In genomic region chr11:105589231-105589876, GRCm38 (mm10) we compare ENCODE assay signal across 8 mouse cellular contexts. TPM values are rescaled to one million over a fixed set of nuclear protein-coding genes. Genes with fewer than 3 reads are reported as not detected.
DNase-seq lines count a peak whose midpoint lies in the region; ATAC-seq lines count a peak whose summit lies in the region.

No protein-coding gene starts in this region.

- peak; percentile 84 for DNase-seq in adipocyte (ENCODE audit: low spot score)
- DNase-seq in gastrocnemius, postnatal 10 days, result peak; percentile 92
- peak; percentile 88 for DNase-seq in induced T-regulatory cell, adult 2 months (ENCODE audit: low read depth)
- peak; percentile 86 to 91 for DNase-seq in left cerebral cortex, adult 8-10 months (ENCODE audit: low spot score in 2 of 2)
- DNase-seq in right cerebral cortex, adult 18-20 months, result peak; percentile 91
- peak; percentile 72 for DNase-seq in urinary bladder, adult 2 months (ENCODE audit: low spot score)

- peak; percentile 84 for ATAC-seq in common myeloid progenitor, adult 5-6 weeks (replicated peaks; ENCODE audit: low read depth, poor library complexity, severe bottlenecking)
- ATAC-seq in megakaryocyte, adult 5-6 weeks (ENCODE audit: poor library complexity, severe bottlenecking), result peak; percentile 79

RNA-seq across cellular contexts. Expression of gene Tanc2, which starts 0.4 kb away (rescaled TPM):
- total RNA-seq in common myeloid progenitor, adult 5-6 weeks (2017), result 1.4 and 2.0 TPM in 2 replicates
- 10 to 100 TPM; 31.7 to 38.8 TPM for total RNA-seq in gastrocnemius, postnatal 10 days (2021)
- total RNA-seq in left cerebral cortex, adult 8-10 months (2022), result 100 to 1,000 TPM; 209 to 233 (median 215) TPM
- total RNA-seq in megakaryocyte, adult 5-6 weeks (2015), result 0.34 and 0.54 TPM in 2 replicates
- 0.16 and 0.22 TPM in 2 replicates for total RNA-seq in megakaryocyte, adult 5-6 weeks (2017)
- polyA plus RNA-seq in urinary bladder, adult 2 months (2012; rRNA removed), result 4.6 and 5.7 TPM in 2 replicates

Comparison
In these comparisons a context has a peak if more than half of its experiments do, and no peak if none do; other contexts are left out.
1. Peak in every context shown above with its lines: DNase-seq and ATAC-seq.
2. RNA of gene Tanc2, which starts 0.4 kb away (total RNA-seq): 209 to 233 TPM in left cerebral cortex, adult 8-10 months and 31.7 to 38.8 TPM in gastrocnemius, postnatal 10 days; 1.4 to 2.0 TPM in common myeloid progenitor, adult 5-6 weeks and 0.16 to 0.54 TPM in megakaryocyte, adult 5-6 weeks; every median in the first group is over 10 times any median in the second.